Mouse (Mus musculus): ENCODE results near the gene Sp7.
A peak's percentile ranks its signal among the peaks of the same experiment; 100 is the strongest.

DNA sequence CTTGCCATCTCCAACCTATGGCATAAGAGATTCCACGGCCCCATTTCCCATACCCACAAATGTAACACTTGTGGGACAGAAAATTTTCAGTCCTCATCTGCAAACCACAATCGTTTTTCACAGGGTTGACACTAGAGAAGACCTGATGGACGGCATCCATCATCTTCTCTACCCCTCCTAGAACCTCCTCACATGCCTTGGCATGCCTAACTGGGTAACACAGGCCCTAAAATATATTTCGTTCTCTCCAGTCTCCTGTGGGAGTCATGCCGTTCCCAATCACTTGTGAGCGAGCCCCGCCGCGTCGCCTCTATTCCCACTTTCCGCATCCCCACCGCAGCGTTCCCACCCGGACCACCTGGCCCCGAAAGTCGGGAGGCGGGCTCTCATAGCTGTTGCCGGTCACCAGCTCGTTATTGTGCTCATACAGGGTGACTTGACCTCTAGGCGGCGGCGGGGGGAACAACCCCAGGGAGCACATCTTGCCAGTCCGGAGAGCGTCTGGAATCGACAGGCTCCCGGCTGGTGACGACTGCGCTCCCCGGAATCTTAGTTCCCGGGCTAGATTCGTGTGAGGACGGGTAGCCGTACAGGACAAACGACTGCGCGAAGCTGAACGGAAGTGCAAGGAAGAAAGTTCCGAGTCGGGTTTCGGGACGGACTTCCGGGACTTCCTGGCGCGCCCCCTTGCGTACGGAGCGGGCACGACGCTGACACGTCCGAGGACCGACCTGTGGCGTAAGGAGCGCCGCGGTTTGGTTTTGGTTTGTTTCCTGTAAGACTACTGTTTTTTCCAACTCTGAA lies 16.6 kb downstream of the Sp7 start, which contains the start of gene Aaas:
- TF ChIP-seq CTCF (IDR thresholded peaks at IDR 0.05; ENCODE audit: low read depth): peak; percentile 97
- TF ChIP-seq EP300 (IDR thresholded peaks at IDR 0.05; ENCODE audit: low read depth): no peak; the same call in 1 of the 2 replicates
